Comparison of ENCODE assay signal across 10 mouse cellular contexts in the genomic region with DNA sequence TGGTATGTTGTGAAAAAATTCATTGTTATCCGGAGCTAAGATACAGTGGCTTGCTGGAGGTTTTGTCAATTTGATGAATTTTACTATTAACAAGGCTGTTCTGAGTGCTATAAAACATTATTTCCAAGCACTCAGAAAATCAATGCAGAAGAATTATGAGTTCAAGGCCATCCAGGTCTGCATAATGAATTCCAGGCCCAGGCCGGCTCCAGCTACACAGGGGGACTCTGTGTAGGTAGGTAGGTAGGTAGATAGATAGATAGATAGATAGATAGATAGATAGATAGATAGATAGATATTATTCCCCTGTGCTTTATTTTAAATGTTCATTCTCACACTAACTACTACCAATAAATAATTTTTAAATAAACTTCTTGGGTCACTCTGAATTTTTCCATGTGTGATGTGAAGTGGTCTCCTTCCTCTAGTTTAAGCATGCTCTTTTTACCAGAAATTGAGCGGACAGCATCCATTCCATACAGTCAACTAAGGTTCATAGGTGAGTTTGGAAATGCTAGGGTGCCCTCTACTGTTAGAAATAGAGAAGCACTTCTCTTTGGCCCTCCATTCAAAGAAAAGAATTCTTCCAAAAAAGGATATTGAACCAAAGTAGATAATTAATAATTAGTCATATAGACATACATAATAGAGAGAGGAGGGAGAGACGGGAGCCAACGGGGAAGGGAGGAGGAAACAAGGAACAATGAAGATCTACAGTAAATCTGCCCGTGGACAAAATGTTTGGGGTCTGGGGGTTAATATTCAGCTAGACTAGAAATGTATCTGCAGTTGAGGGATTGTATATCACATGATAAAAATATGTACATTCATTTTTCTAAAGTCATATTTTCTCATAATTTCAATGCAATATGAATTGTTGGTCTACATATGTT.
DNase-seq lines count a peak whose midpoint lies in the region; ATAC-seq and TF ChIP-seq lines count a peak whose summit lies in the region.
"Had no signal": no experiment of that assay in that cellular context is flagged by ENCODE, and none has a peak within 500 bp of the region (broad histone marks: within the 10 kb centered on the region; RNA-seq: fewer than 3 reads in every experiment).

No protein-coding gene starts in this region.

- WGBS in kidney, embryonic 14.5 days: 41% methylated on average over 6 of the region's 6 CpGs

- peak; percentile 86 for TF ChIP-seq CTCF in E14TG2a.4 (conservative IDR thresholded peaks at IDR 0.05; ENCODE audit: low read length)

- H3K4me3 ChIP-seq in kidney, embryonic 14.5 days (ENCODE audit: low read length): no peak overlapping the region
- H3K4me3 ChIP-seq in E14TG2a.4 (replicated peaks; ENCODE audit: low read length): no peak overlapping the region
- H3K4me3 ChIP-seq: heart, embryonic 13.5 days; limb, embryonic 15.5 days had no signal

- no peak overlapping the region for H3K4me2 ChIP-seq in kidney, embryonic 14.5 days (replicated peaks; ENCODE audit: low read depth, low read length)
- H3K4me2 ChIP-seq: heart, embryonic 13.5 days; limb, embryonic 15.5 days had no signal

- no peak for DNase-seq in kidney, postnatal 10 days
- peak; percentile 43 for DNase-seq in brain, embryonic 18.5 days (ENCODE audit: low read depth, low spot score)
- DNase-seq in urinary bladder, postnatal 14 days (ENCODE audit: low spot score): no peak
- DNase-seq in gastrocnemius, adult 18-20 months (ENCODE audit: low spot score): no peak
- no peak for DNase-seq in ovary, postnatal 36 days (ENCODE audit: low spot score)

- H3K27ac ChIP-seq in kidney, embryonic 14.5 days (ENCODE audit: low read depth, low read length): no peak overlapping the region
- H3K27ac ChIP-seq: heart, embryonic 13.5 days; limb, embryonic 15.5 days had no signal

- H3K9ac ChIP-seq in kidney, embryonic 14.5 days (ENCODE audit: low read depth, low read length): no peak overlapping the region
- H3K9ac ChIP-seq: heart, embryonic 13.5 days; limb, embryonic 15.5 days had no signal

- no peaks in the 10 kb centered on the region for H3K27me3 ChIP-seq in kidney, embryonic 14.5 days (ENCODE audit: control insufficient read depth, insufficient read depth, low read length)
- H3K27me3 ChIP-seq in E14TG2a.4 (ENCODE audit: insufficient read depth, low read length): no peaks in the 10 kb centered on the region
- H3K27me3 ChIP-seq: heart, embryonic 13.5 days; limb, embryonic 15.5 days had no signal

- no peaks in the 10 kb centered on the region for H3K9me3 ChIP-seq in kidney, embryonic 14.5 days (ENCODE audit: control insufficient read depth, low read length)
- no peaks in the 10 kb centered on the region for H3K9me3 ChIP-seq in E14TG2a.4 (ENCODE audit: low read length)
- H3K9me3 ChIP-seq: heart, embryonic 13.5 days; limb, embryonic 15.5 days had no signal

- H3K36me3 ChIP-seq in kidney, embryonic 14.5 days (ENCODE audit: control insufficient read depth, insufficient read depth, low read length): no peaks in the 10 kb centered on the region
- no peaks in the 10 kb centered on the region for H3K36me3 ChIP-seq in E14TG2a.4 (ENCODE audit: insufficient read depth, low read length)
- H3K36me3 ChIP-seq: heart, embryonic 13.5 days; limb, embryonic 15.5 days had no signal

- 0 out of 2 replicates have a peak, but pooled peaks have one; percentile 46 for ATAC-seq in kidney, embryonic 14.5 days (ENCODE audit: low FRiP score, low TSS enrichment)
- peak; percentile 57; the same call in 1 of the 2 replicates for ATAC-seq in megakaryocyte progenitor cell, adult 5-6 weeks (replicated peaks; ENCODE audit: poor library complexity)

- H3K4me1 ChIP-seq in kidney, embryonic 14.5 days (ENCODE audit: control insufficient read depth, insufficient read depth, low read length): no peaks in the 10 kb centered on the region
- H3K4me1 ChIP-seq in E14TG2a.4 (replicated peaks; ENCODE audit: low read depth, low read length): no peaks in the 10 kb centered on the region
- H3K4me1 ChIP-seq: heart, embryonic 13.5 days; limb, embryonic 15.5 days had no signal
